Mouse (Mus musculus) myocyte (in vitro differentiated cells): ENCODE measurements around the gene Dtx1.

Experiments
- POLR2A ChIP-seq: IDR thresholded peaks from one replicate; pipeline ENCODE4 v1.6.1; 2011; ENCODE audit warnings: low read depth, mild to moderate bottlenecking, control low read depth, moderate library complexity; ENCODE audit not compliant: insufficient read length
- SRF ChIP-seq: IDR thresholded peaks from one replicate; pipeline ENCODE4 v1.6.1; 2011; ENCODE audit warnings: low read depth; ENCODE audit not compliant: control insufficient read depth, insufficient read length

DNA sequence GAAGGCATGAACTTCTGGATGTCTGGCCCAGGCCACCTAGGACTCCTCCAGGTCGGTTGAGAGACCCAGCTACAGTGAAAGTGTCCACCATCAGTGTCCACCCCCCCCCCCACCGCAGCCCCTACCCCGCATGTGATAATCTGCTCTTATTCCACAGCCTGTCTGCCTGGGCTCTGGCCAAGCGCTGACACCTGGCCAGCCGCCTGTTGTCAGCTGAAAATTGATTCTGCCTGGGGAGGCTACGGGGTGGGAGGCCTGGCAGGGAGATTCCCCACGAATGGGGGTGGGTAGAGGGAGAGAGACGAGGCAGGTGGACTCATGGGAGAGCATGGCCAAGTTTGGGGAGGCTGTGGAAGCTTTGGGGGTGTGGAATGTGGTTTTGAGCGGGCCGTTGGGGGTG lies 5.4 kb upstream of the Dtx1 start:
- TF ChIP-seq POLR2A (no peak), SRF (no peak)
